Mouse (Mus musculus) liver, postnatal 0 days (tissue): ENCODE data around the gene Mlip.

Experiments
- CTCF ChIP-seq: sonication (generic); IDR thresholded peaks from 2 replicates; pipeline ENCODE4 v1.5.1; 2016; ENCODE audit warnings: antibody characterized with exemption, low read depth
- EP300 ChIP-seq: IDR thresholded peaks from 2 replicates; pipeline ENCODE4 v1.6.1; 2016; ENCODE audit warnings: antibody characterized with exemption, low read depth, mild to moderate bottlenecking

- TF ChIP-seq CTCF (no peak), EP300 (no peak)
These were observed 36.2 kb upstream of the Mlip start for GRCm38 (mm10) chr9:77388956-77389355.
